Mouse (Mus musculus) MEL (cell line): ENCODE measurements around the gene Ythdc1. TPM values are rescaled to one million over a fixed set of nuclear protein-coding genes. Genes with fewer than 3 reads are reported as not detected.

ENCODE experiments used
- DNase-seq: peaks from one replicate; pipeline ENCODE4 v3.0.0; 2011; ENCODE audit warnings: low read depth, low spot score
- H3K27ac ChIP-seq: 2 replicates; pipeline ENCODE4 v1.5.1; 2012; ENCODE audit warnings: low read depth, mild to moderate bottlenecking, control low read depth, low read length, moderate library complexity; ENCODE audit not compliant: control insufficient read depth
- H3K27me3 ChIP-seq, 2 experiments: fragments of 150-350 bp in 1 of 2; sonication (generic) in 1 of 2; 2 replicates each; pipeline ENCODE4 v1.6.1; 2012; ENCODE audit warnings: low read length in 2 of 2, mild to moderate bottlenecking in 2 of 2, improper control_type of control experiment in 1 of 2, moderate library complexity in 1 of 2; ENCODE audit not compliant: insufficient read depth in 2 of 2, control insufficient read depth in 1 of 2
- H3K36me3 ChIP-seq, 2 experiments: 2 replicates each; pipeline ENCODE4 v1.6.1; 2012 to 2014; ENCODE audit warnings: low read length in 2 of 2, improper control_type of control experiment in 1 of 2, inconsistent platforms in 1 of 2, mild to moderate bottlenecking in 1 of 2; ENCODE audit not compliant: insufficient read depth in 2 of 2, control insufficient read depth in 1 of 2
- H3K4me1 ChIP-seq, 2 experiments: fragments of 150-350 bp in 1 of 2; sonication (generic) in 1 of 2; 2 replicates each; pipeline ENCODE4 v1.6.1; 2012; ENCODE audit warnings: low read length in 2 of 2, improper control_type of control experiment in 1 of 2, mild to moderate bottlenecking in 1 of 2; ENCODE audit not compliant: insufficient read depth in 2 of 2, control insufficient read depth in 1 of 2
- H3K4me3 ChIP-seq, 2 experiments: fragments of 150-350 bp in 1 of 2; sonication (generic) in 1 of 2; 2 replicates each; pipeline ENCODE4 v1.5.1; 2012; ENCODE audit warnings: low read depth in 2 of 2, low read length in 2 of 2, mild to moderate bottlenecking in 2 of 2, moderate library complexity in 2 of 2, control low read depth in 1 of 2, improper control_type of control experiment in 1 of 2; ENCODE audit not compliant: control insufficient read depth in 1 of 2, insufficient read depth in 1 of 2
- H3K79me2 ChIP-seq: 2 replicates; pipeline ENCODE4 v1.6.1; 2012; ENCODE audit warnings: mild to moderate bottlenecking, low read length, moderate library complexity; ENCODE audit not compliant: control insufficient read depth, poor library complexity, insufficient read depth
- H3K9ac ChIP-seq: 2 replicates; pipeline ENCODE4 v1.6.1; 2012; ENCODE audit warnings: low read depth, mild to moderate bottlenecking, control low read depth, low read length, moderate library complexity; ENCODE audit not compliant: control insufficient read depth, poor library complexity, severe bottlenecking
- H3K9me3 ChIP-seq: fragments of 150-350 bp; sonication (generic); replicated peaks from 2 replicates; pipeline ENCODE4 v1.6.1; 2012; ENCODE audit warnings: mild to moderate bottlenecking, low read length, improper control_type of control experiment, moderate library complexity; ENCODE audit not compliant: insufficient read depth
- BHLHE40 ChIP-seq: IDR thresholded peaks from 2 replicates; pipeline ENCODE4 v1.6.1; 2012; ENCODE audit warnings: low read depth, mild to moderate bottlenecking, inconsistent platforms, low read length, improper control_type of control experiment, borderline replicate concordance
- CHD1 ChIP-seq: IDR thresholded peaks from 2 replicates; pipeline ENCODE4 v1.6.1; 2012; ENCODE audit warnings: low read depth, mild to moderate bottlenecking, inconsistent platforms, low read length, improper control_type of control experiment
- CHD2 ChIP-seq: IDR thresholded peaks from 2 replicates; pipeline ENCODE4 v1.6.1; 2011; ENCODE audit warnings: low read length, improper control_type of control experiment
- CTCF ChIP-seq, 3 experiments: IDR thresholded peaks in 2 of 3; conservative IDR thresholded peaks in 1 of 3; 2 replicates each; pipeline ENCODE4 v1.5.1; 2011 to 2012; ENCODE audit warnings: low read length in 3 of 3, low read depth in 2 of 3, mild to moderate bottlenecking in 2 of 3, improper control_type of control experiment in 1 of 3, inconsistent platforms in 1 of 3, mixed read lengths in 1 of 3, moderate library complexity in 1 of 3; ENCODE audit not compliant: control insufficient read depth in 1 of 3, insufficient read depth in 1 of 3, poor library complexity in 1 of 3, severe bottlenecking in 1 of 3
- ELF1 ChIP-seq: IDR thresholded peaks from 2 replicates; pipeline ENCODE4 v1.6.1; 2014; ENCODE audit warnings: low read depth, mild to moderate bottlenecking, inconsistent platforms, low read length, improper control_type of control experiment, moderate library complexity
- EP300 ChIP-seq, 2 experiments: IDR thresholded peaks; 2 replicates each; pipeline ENCODE4 v1.6.1; 2011; ENCODE audit warnings: improper control_type of control experiment in 2 of 2, low read length in 2 of 2, low read depth in 1 of 2, mild to moderate bottlenecking in 1 of 2
- ETS1 ChIP-seq: IDR thresholded peaks from 2 replicates; pipeline ENCODE4 v1.6.1; 2012; ENCODE audit warnings: low read depth, mild to moderate bottlenecking, inconsistent platforms, low read length, improper control_type of control experiment, moderate library complexity
- GABPA ChIP-seq: IDR thresholded peaks from 2 replicates; pipeline ENCODE4 v1.6.1; 2012; ENCODE audit warnings: low read depth, mild to moderate bottlenecking, inconsistent platforms, low read length, improper control_type of control experiment, moderate library complexity
- GATA1 ChIP-seq: IDR thresholded peaks from 2 replicates; pipeline ENCODE4 v1.6.1; 2011; ENCODE audit warnings: low read depth, low read length, improper control_type of control experiment
- HCFC1 ChIP-seq: IDR thresholded peaks from 2 replicates; pipeline ENCODE4 v1.6.1; 2012; ENCODE audit warnings: low read depth, mild to moderate bottlenecking, inconsistent platforms, low read length, improper control_type of control experiment, moderate library complexity
- JUND ChIP-seq: IDR thresholded peaks from 2 replicates; pipeline ENCODE4 v1.6.1; 2011; ENCODE audit warnings: low read depth, mild to moderate bottlenecking, improper control_type of control experiment, low read length
- MAFK ChIP-seq: IDR thresholded peaks from 2 replicates; pipeline ENCODE4 v1.6.1; 2011; ENCODE audit warnings: low read depth, mild to moderate bottlenecking, low read length, improper control_type of control experiment, borderline replicate concordance
- MAX ChIP-seq: IDR thresholded peaks from 2 replicates; pipeline ENCODE4 v1.6.1; 2011; ENCODE audit warnings: low read length, improper control_type of control experiment
- MEF2A ChIP-seq: IDR thresholded peaks from 2 replicates; pipeline ENCODE4 v1.6.1; 2014; ENCODE audit warnings: low read depth, mild to moderate bottlenecking, inconsistent platforms, low read length, improper control_type of control experiment; ENCODE audit not compliant: poor library complexity, insufficient replicate concordance, severe bottlenecking; ENCODE audit errors: extremely low read depth
- MXI1 ChIP-seq: IDR thresholded peaks from 2 replicates; pipeline ENCODE4 v1.6.1; 2011; ENCODE audit warnings: mild to moderate bottlenecking, low read depth, low read length, improper control_type of control experiment
- MYC ChIP-seq: IDR thresholded peaks from 2 replicates; pipeline ENCODE4 v1.6.1; 2011; ENCODE audit warnings: low read depth, mild to moderate bottlenecking, low read length, improper control_type of control experiment, moderate library complexity
- NRF1 ChIP-seq: IDR thresholded peaks from 2 replicates; pipeline ENCODE4 v1.6.1; 2014; ENCODE audit warnings: low read depth, mild to moderate bottlenecking, inconsistent platforms, low read length, improper control_type of control experiment, moderate library complexity; ENCODE audit not compliant: poor library complexity, insufficient read depth, severe bottlenecking
- POLR2AphosphoS2 ChIP-seq: IDR thresholded peaks from 2 replicates; pipeline ENCODE4 v1.6.1; 2011; ENCODE audit warnings: low read length, improper control_type of control experiment
- RAD21 ChIP-seq: IDR thresholded peaks from 2 replicates; pipeline ENCODE4 v1.6.1; 2011; ENCODE audit warnings: mild to moderate bottlenecking, low read depth, low read length, improper control_type of control experiment
- SIN3A ChIP-seq: IDR thresholded peaks from 2 replicates; pipeline ENCODE4 v1.6.1; 2012; ENCODE audit warnings: low read length, improper control_type of control experiment, inconsistent platforms
- USF1 ChIP-seq: IDR thresholded peaks from 2 replicates; pipeline ENCODE4 v1.6.1; 2014; ENCODE audit warnings: low read depth, mild to moderate bottlenecking, inconsistent platforms, low read length, improper control_type of control experiment, moderate library complexity
- USF2 ChIP-seq, 2 experiments: IDR thresholded peaks; 2 replicates each; pipeline ENCODE4 v1.6.1; 2011 to 2012; ENCODE audit warnings: improper control_type of control experiment in 2 of 2, low read length in 2 of 2, borderline replicate concordance in 1 of 2, inconsistent platforms in 1 of 2, low read depth in 1 of 2, mild to moderate bottlenecking in 1 of 2; ENCODE audit not compliant: insufficient read depth in 1 of 2
- ZC3H11A ChIP-seq: IDR thresholded peaks from 2 replicates; pipeline ENCODE4 v1.6.1; 2012; ENCODE audit warnings: low read depth, mild to moderate bottlenecking, inconsistent platforms, low read length, improper control_type of control experiment
- ZMIZ1 ChIP-seq: IDR thresholded peaks from 2 replicates; pipeline ENCODE4 v1.6.1; 2012; ENCODE audit warnings: low read depth, mild to moderate bottlenecking, inconsistent platforms, low read length, improper control_type of control experiment, moderate library complexity
- polyA plus RNA-seq, 2 experiments: library from polyadenylated mRNA; stranded (reverse) in 1 of 2; unstranded in 1 of 2; fragments of >175 nt in 1 of 2; fragments of >200 nt in 1 of 2; gene quantifications; 2 replicates each; pipeline versions ENCODE4 v1.2.1 to v1.2.4; 2012; ENCODE audit warnings: low replicate concordance in 2 of 2, low read depth in 1 of 2; ENCODE audit not compliant: insufficient read length in 2 of 2, insufficient read depth in 1 of 2, missing spikeins in 1 of 2
- total RNA-seq: library from RNA; depleted of rRNA; stranded (reverse); fragments of 300-350 nt; gene quantifications from 2 replicates; pipeline ENCODE4 v1.2.3, GENCODE M21; 2012

The Ythdc1 gene
- total and polyA plus RNA-seq, 3 experiments = 47.6 to 67.2 (median 60.8) TPM

GRCm38 (mm10) chr5:86838110-86838509, 34.1 kb downstream of the Ythdc1 start:
- TF ChIP-seq GABPA = no peak
- TF ChIP-seq ETS1 = no peak
- no peak for TF ChIP-seq SIN3A
- no peak for TF ChIP-seq CTCF (IDR thresholded peaks at IDR 0.05 in 2 of 3, conservative IDR thresholded peaks at IDR 0.05 in 1 of 3; ENCODE audit: control insufficient read depth in 1 of 3, insufficient read depth in 1 of 3, low read depth in 2 of 3, low read length in 3 of 3, poor library complexity in 1 of 3, severe bottlenecking in 1 of 3)
- no peak for TF ChIP-seq MEF2A
- TF ChIP-seq MYC = no peak
- no peak for TF ChIP-seq GATA1
- TF ChIP-seq MAX = no peak
- TF ChIP-seq ELF1 = no peak
- no peak for TF ChIP-seq EP300 (IDR thresholded peaks at IDR 0.05; ENCODE audit: low read depth in 1 of 2, low read length in 2 of 2)
- no peak for TF ChIP-seq NRF1
- TF ChIP-seq ZMIZ1 = no peak
- TF ChIP-seq CHD2 = no peak
- no peak for TF ChIP-seq ZC3H11A
- TF ChIP-seq USF2 (IDR thresholded peaks at IDR 0.05; ENCODE audit: borderline replicate concordance in 1 of 2, insufficient read depth in 1 of 2, low read depth in 1 of 2, low read length in 2 of 2) = no peak
- no peak for TF ChIP-seq BHLHE40
- TF ChIP-seq MAFK = no peak
- no peak for TF ChIP-seq HCFC1
- TF ChIP-seq JUND = no peak
- H3K4me1 ChIP-seq = no peaks in the 10 kb centered on the region

GRCm38 (mm10) chr5:86839472-86839871, 35.5 kb downstream of the Ythdc1 start:
- Histone ChIP-seq H3K79me2 (no peaks in the 10 kb centered on the region), H3K27me3 (no peaks in the 10 kb centered on the region), H3K9ac (no peak overlapping the region), H3K36me3 (peaks cover 0 to 9% of the 10 kb centered on the region in 2 experiments; a peak in 2 of 4 replicates), H3K9me3 (no peaks in the 10 kb centered on the region), H3K27ac (no peak overlapping the region), H3K4me1 (no peaks in the 10 kb centered on the region), H3K4me3 (no peak overlapping the region)
- TF ChIP-seq CHD1 = no peak
- no peak for TF ChIP-seq MYC
- TF ChIP-seq MAX = no peak
- TF ChIP-seq EP300 (IDR thresholded peaks at IDR 0.05; ENCODE audit: low read depth in 1 of 2, low read length in 2 of 2) = no peak
- no peak for TF ChIP-seq MXI1
- no peak for TF ChIP-seq BHLHE40
- 0 out of 2 replicates have a peak, but pooled peaks have one; percentile 0 for TF ChIP-seq POLR2AphosphoS2
- TF ChIP-seq RAD21 = no peak
- no peak for TF ChIP-seq USF1
- no peak for DNase-seq

More at GRCm38 (mm10) chr5:86838110-86838509, 34.1 kb downstream of the Ythdc1 start:
- no peak overlapping the region for H3K27ac ChIP-seq
- peaks cover 0 to 17% of the 10 kb centered on the region in 2 experiments; a peak in 2 of 4 replicates for H3K36me3 ChIP-seq
- H3K79me2 ChIP-seq = no peaks in the 10 kb centered on the region
- no peaks in the 10 kb centered on the region for H3K27me3 ChIP-seq
- no peak overlapping the region for H3K9ac ChIP-seq
- H3K9me3 ChIP-seq = no peaks in the 10 kb centered on the region
- no peak overlapping the region for H3K4me3 ChIP-seq
- no peak for DNase-seq
